Mouse (Mus musculus): Measurements from ENCODE around the gene Tspan8.
"Not testable (repeated sequence)": the region's sequence is repeated elsewhere in the genome, so short reads cannot be mapped to it uniquely, and the experiment has no call there.

The Tspan8 gene

GRCm38 (mm10) chr10:115816511-115816910 is at the start of gene Tspan8:
Gene Tspan8 (plus strand): TSS chr10:115816832.
- DNase-seq (ENCODE audit: low spot score) = no peak

- DNase-seq (ENCODE audit: low spot score) = no peak
Observed at GRCm38 (mm10) chr10:115770032-115770431, 46.6 kb upstream of the Tspan8 start.

- no peak for DNase-seq (ENCODE audit: low spot score)
Observed at GRCm38 (mm10) chr10:115774451-115774850, 42.2 kb upstream of the Tspan8 start.

GRCm38 (mm10) chr10:115775945-115776905 is 40.4 kb upstream of the Tspan8 start:
- no peak for DNase-seq (ENCODE audit: low spot score)

GRCm38 (mm10) chr10:115777366-115777765 is 39.3 kb upstream of the Tspan8 start:
- no peak for DNase-seq (ENCODE audit: low spot score)

- DNase-seq (ENCODE audit: low spot score) = peak; percentile 31
Observed at GRCm38 (mm10) chr10:115778624-115779023, 38.0 kb upstream of the Tspan8 start.

GRCm38 (mm10) chr10:115780239-115781016 is 36.2 kb upstream of the Tspan8 start:
- no peak for DNase-seq (ENCODE audit: low spot score)

DNA sequence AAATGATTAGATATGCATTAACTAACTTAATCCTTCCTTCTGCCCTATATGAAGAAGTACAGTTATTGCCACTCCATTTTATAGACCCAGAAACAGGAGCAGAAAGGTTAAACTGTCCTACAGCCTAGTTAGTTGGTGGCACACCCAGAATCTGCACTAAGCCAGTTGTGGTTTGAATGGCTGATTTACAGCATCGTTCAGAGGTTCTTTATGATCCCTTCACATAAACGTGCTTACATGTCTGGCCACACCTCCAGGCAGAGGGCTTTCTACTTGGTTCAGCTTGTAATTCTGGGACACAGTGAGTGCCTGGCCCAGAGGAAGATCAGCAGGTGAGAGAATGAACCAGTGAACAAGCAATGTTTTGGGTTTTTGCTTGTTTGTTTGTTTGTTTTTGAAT is 33.4 kb upstream of the Tspan8 start:
- no peak for DNase-seq (ENCODE audit: low spot score)

GRCm38 (mm10) chr10:115790788-115791187 is 25.8 kb upstream of the Tspan8 start:
- no peak for DNase-seq (ENCODE audit: low spot score)

DNA sequence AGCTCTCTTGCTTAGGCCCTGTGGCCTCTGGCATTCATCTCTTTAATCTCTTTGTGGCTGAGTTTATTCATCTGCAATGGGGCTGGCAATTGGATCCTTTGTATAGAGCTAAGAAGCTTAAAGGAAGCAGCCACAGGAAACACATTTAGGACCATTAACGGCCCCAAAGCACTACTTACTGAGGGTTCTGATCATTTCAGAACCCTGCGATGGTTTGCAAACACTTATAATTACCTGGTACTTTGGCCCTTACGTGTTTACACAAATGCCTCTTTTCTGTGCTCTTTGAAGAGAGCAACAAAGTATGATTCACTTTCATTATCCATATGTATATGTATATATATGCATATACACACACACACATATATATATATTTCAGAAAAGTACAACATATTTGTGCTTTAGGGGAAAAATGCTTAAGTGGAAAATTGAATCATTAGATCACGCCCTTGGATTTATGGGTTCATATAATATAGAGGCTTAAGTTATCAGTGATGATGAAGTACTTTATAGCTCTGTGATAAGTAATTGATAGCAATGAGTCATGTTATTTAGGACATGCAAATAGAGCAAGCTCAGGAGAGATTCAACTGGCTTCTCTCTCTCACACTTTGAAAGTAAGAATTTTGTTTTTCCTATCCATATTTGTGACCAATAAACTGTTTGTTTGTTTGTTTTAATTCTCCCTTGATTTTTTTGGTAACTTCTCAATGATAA is 20.4 kb upstream of the Tspan8 start:
- no peak for DNase-seq (ENCODE audit: low spot score)

DNA sequence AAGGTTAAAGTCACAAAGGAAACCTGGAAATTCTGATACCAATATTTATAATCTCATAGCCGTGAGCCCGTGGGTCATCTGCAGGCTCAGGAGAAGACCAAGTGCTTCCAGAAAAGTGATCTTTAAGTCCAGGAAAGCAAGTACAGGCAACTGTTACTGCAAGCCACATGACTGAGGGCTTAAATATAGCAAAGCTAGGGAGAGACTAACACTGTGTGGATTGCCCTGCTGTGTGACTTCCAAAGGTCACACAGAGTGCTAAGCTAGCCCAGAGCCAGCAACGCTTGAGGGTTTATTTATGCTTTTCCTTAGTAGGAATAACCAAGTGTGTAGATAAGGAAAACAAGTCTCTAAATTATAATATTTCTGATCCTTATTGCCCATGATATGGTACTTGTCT is 15.2 kb upstream of the Tspan8 start:
- DNase-seq (ENCODE audit: low spot score) = no peak

GRCm38 (mm10) chr10:115803013-115803412 is 13.6 kb upstream of the Tspan8 start:
- not testable (repeated sequence) for DNase-seq (ENCODE audit: low spot score)

DNA sequence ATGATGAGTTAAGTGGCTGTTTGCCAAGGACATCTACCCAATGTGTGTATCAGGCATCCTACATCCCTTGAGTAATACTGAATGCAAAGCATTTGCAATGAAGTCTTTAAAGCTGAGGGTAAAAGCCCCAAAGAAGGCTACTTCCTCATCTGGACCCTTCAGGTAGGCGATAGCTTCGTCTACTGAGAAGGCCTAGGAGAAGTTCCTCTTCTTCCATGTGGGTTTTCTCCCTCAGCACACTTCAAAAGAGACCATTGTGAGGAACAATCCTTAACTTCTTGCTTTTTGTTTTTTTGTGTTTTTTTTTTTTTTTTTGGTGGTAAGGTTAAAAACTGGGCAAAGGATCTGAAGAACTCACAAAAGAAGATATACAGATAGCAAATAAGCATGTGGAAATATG is 12.9 kb upstream of the Tspan8 start:
- DNase-seq (ENCODE audit: low spot score) = no peak

GRCm38 (mm10) chr10:115805987-115806386 is 10.6 kb upstream of the Tspan8 start:
- no peak for DNase-seq (ENCODE audit: low spot score)

DNA sequence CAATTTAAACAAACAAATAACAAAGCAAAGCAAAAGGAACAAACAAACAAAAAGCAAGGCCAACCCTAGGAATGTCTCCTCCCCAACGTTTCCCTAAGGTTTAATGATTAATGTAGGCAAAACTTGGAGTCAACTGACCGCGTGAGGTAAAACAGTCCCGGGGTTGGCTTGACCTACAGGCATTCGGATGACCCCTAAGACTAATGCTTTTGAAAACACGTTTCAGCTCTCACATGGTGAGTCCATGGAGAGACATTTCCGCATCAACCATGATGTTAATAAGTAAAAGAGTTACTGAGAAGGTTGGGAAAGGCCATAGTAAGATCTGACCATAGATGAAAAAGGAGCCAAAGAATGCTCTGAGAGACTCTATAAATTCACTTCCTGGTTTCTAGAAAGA is 7.5 kb upstream of the Tspan8 start:
- no peak for DNase-seq (ENCODE audit: low spot score)

DNA sequence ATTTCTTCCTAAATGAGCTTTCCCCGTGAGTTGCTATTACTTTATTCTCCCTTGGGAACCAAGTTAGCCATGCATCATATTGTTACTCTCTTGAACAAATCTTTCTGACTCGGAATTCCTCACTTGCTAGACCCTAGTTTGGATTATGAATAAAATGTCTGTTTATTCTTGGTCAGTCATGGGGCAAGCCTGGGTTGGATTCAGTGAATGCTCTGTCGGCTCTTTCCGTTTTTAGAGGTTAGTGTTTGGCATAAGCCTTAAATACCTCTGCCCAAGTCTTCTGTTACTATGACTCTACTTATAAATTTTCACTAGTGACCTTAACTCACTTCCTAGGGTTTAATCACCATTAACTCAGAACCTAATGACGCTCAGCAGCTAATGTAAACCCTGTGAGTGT is 5.1 kb upstream of the Tspan8 start:
- no peak for DNase-seq (ENCODE audit: low spot score)

DNA sequence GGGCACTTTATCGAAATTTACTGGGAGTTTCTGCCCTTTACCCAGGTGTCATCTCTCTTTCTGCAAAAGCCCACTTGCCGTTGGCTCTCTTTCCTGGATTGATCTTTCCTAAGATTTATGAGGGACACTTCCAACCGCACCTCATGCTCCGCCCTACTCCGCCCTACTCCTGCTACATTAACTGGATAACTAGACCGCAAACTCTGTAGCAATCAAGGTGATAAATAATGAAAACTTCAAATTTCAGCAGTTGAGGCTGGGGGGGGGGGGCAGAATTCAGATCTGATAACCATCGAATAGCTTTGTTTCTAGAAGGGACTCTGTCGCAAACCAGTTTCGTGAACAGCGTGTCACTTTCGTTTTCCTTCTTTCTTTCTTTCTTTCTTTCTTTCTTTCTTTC is 1.8 kb upstream of the Tspan8 start:
- no peak for DNase-seq (ENCODE audit: low spot score)

- no peak for DNase-seq (ENCODE audit: low spot score)
Observed at GRCm38 (mm10) chr10:115817056-115817724, 558 bp downstream of the Tspan8 start.

DNA sequence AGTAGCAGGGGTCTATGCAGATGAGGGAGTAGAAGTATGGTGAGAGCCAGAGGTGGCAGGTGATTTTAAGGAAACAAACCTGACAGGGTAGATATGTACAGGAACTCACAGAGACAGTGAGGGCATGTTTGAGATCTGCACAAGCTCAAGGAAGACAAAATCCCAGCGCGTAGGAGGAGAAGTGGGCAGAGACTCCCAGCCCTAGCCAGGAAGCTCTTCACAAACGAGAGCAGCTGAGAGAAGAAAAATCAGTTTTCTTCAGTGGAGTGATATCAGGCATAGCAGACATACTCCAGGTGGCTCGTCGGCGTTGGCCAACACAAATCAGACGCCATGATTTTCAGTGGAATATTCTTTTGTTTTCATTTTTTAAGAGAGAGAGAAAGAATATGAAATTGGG is 8.7 kb downstream of the Tspan8 start:
- DNase-seq (ENCODE audit: low spot score) = no peak

- DNase-seq (ENCODE audit: low spot score) = no peak
Observed at GRCm38 (mm10) chr10:115828872-115829271, 12.2 kb downstream of the Tspan8 start.

DNA sequence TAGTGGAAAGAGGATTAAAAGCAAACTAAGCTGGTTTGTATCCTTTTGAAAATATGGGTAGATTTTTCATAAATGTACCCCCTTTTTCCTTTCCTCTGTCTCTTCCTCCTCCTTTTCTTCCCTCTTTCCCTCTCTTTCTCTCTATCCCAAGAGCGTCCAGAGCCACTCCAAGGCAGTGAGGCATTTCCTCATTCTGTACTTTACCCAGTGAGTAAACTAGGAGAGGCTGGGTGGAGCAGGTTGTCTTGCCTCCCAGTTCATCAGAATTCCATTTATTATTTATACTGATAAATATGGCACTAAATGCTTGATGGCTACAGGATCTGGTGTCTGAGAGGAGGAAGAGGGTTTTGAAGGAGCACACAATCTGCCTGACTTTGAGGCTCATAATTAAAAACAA is 13.1 kb downstream of the Tspan8 start:
- no peak for DNase-seq (ENCODE audit: low spot score)

- DNase-seq (ENCODE audit: low spot score) = no peak
Observed at GRCm38 (mm10) chr10:115830726-115831125, 14.1 kb downstream of the Tspan8 start.
